ENCODE assay signal across 11 mouse cellular contexts in genomic region chr6:99265173-99265572, GRCm38 (mm10).
DNase-seq lines count a peak whose midpoint lies in the region; ATAC-seq and TF ChIP-seq lines count a peak whose summit lies in the region.
"Had no signal": no experiment of that assay in that cellular context is flagged by ENCODE, and none has a peak within 500 bp of the region (broad histone marks: within the 10 kb centered on the region; RNA-seq: fewer than 3 reads in every experiment).

No protein-coding gene starts in this region.

- H3K27ac ChIP-seq in layer of hippocampus, adult 2 months: no peak overlapping the region
- no peak overlapping the region; the same call in 1 of the 2 replicates for H3K27ac ChIP-seq in embryonic facial prominence, embryonic 14.5 days (replicated peaks; ENCODE audit: low read depth, low read length)

- DNase-seq in CD4-positive, CD25-positive, alpha-beta regulatory T cell, adult 2 months (ENCODE audit: low read depth, low spot score): peak; percentile 29
- DNase-seq in layer of hippocampus, adult 2 months (ENCODE audit: low spot score in 2 of 2): no peak
- no peak for DNase-seq in layer of hippocampus, postnatal 36 days
- no peak for DNase-seq in embryonic facial prominence, embryonic 14.5 days (ENCODE audit: low spot score)
- DNase-seq in lung, postnatal 36 days: peak; percentile 30
- DNase-seq in left cerebral cortex, adult 9 months (ENCODE audit: low spot score in 2 of 2): no peak
- DNase-seq in natural killer cell, adult 2 months (ENCODE audit: low spot score in 2 of 2): no peak
- DNase-seq: spleen, adult 18-20 months had no signal

- peak; percentile 53 for TF ChIP-seq CTCF in layer of hippocampus, adult 2 months (conservative IDR thresholded peaks at IDR 0.05)

- no peaks in the 10 kb centered on the region for H3K9me3 ChIP-seq in embryonic facial prominence, embryonic 14.5 days (ENCODE audit: control insufficient read depth, low read length)

- no peak for ATAC-seq in CD4-positive, CD25-positive, alpha-beta regulatory T cell, adult 4 months
- no peak for ATAC-seq in embryonic facial prominence, embryonic 14.5 days (ENCODE audit: low read depth)
- ATAC-seq: inflammation-experienced regulatory T-cells, adult 6 months had no signal

- H3K36me3 ChIP-seq in embryonic facial prominence, embryonic 14.5 days (ENCODE audit: control insufficient read depth, insufficient read depth, low read length): no peaks in the 10 kb centered on the region

- no peak overlapping the region for H3K9ac ChIP-seq in embryonic facial prominence, embryonic 14.5 days (ENCODE audit: low read depth, low read length)

- H3K4me1 ChIP-seq in embryonic facial prominence, embryonic 14.5 days (ENCODE audit: control insufficient read depth, insufficient read depth, low read length): peaks cover 42% of the 10 kb centered on the region

- H3K4me2 ChIP-seq in embryonic facial prominence, embryonic 14.5 days (ENCODE audit: low read depth, low read length): peak overlapping the region; percentile 38; the same call in 1 of the 2 replicates

- no peak overlapping the region for H3K4me3 ChIP-seq in layer of hippocampus, adult 2 months
- no peak overlapping the region for H3K4me3 ChIP-seq in embryonic facial prominence, embryonic 14.5 days (ENCODE audit: low read depth, low read length)
- H3K4me3 ChIP-seq: erythroblast, embryonic 14.5 days had no signal

- WGBS in embryonic facial prominence, embryonic 14.5 days: 30% methylated on average over 4 of the region's 4 CpGs

- H3K27me3 ChIP-seq in embryonic facial prominence, embryonic 14.5 days (replicated peaks; ENCODE audit: control insufficient read depth, insufficient read depth, low read length): no peaks in the 10 kb centered on the region

Comparison
In these comparisons a context has a peak if more than half of its experiments do, and no peak if none do; other contexts are left out.
1. DNase-seq: peak in CD4-positive, CD25-positive, alpha-beta regulatory T cell, adult 2 months (single experiment) and lung, postnatal 36 days (single experiment); none in layer of hippocampus, adult 2 months (0 of 2), layer of hippocampus, postnatal 36 days (0 of 2), embryonic facial prominence, embryonic 14.5 days (single experiment), left cerebral cortex, adult 9 months (0 of 2) and natural killer cell, adult 2 months (0 of 2).